Mouse (Mus musculus) heart, adult 2 months (tissue): Measurements from ENCODE around the gene Rho. TPM values are rescaled to one million over a fixed set of nuclear protein-coding genes. Genes with fewer than 3 reads are reported as not detected.

Source experiments
- DNase-seq, 2 experiments: peaks; one replicate each; pipeline ENCODE4 v3.0.0; 2021
- H3K27ac ChIP-seq: fragments of 200-600 bp; 2 replicates; pipeline ENCODE4 v1.8.1; 2022
- H3K27me3 ChIP-seq: fragments of 200-500 bp; 2 replicates; pipeline ENCODE4 v1.6.1; 2012; ENCODE audit warnings: mild to moderate bottlenecking, low read length, inconsistent platforms, mixed read lengths; ENCODE audit not compliant: control insufficient read depth, insufficient read depth
- H3K36me3 ChIP-seq: fragments of 200-500 bp; 2 replicates; pipeline ENCODE4 v1.6.1; 2012; ENCODE audit warnings: low read length, inconsistent platforms; ENCODE audit not compliant: control insufficient read depth, insufficient read depth
- H3K4me1 ChIP-seq: fragments of 200-500 bp; 2 replicates; pipeline ENCODE4 v1.6.1; 2011; ENCODE audit warnings: low read length; ENCODE audit not compliant: control insufficient read depth, insufficient read depth
- H3K4me3 ChIP-seq: fragments of 200-600 bp; 2 replicates; pipeline ENCODE4 v1.8.1; 2022
- H3K79me2 ChIP-seq: fragments of 200-500 bp; replicated peaks from 2 replicates; pipeline ENCODE4 v1.6.1; 2012; ENCODE audit warnings: mild to moderate bottlenecking, inconsistent platforms, low read length, moderate library complexity, mixed read lengths; ENCODE audit not compliant: control insufficient read depth, insufficient read depth
- H3K9ac ChIP-seq: fragments of 200-500 bp; 2 replicates; pipeline ENCODE4 v1.6.1; 2012; ENCODE audit warnings: low read depth, mild to moderate bottlenecking, control low read depth, inconsistent platforms, low read length, mixed read lengths
- CTCF ChIP-seq: fragments of 200-600 bp; IDR thresholded peaks from 2 replicates; pipeline ENCODE4 v1.8.1; 2022; ENCODE audit warnings: antibody characterized with exemption, mild to moderate bottlenecking, moderate library complexity
- EP300 ChIP-seq: fragments of 200-500 bp; IDR thresholded peaks from 2 replicates; pipeline ENCODE4 v1.6.1; 2011; ENCODE audit warnings: low read depth, low read length, control low read depth; ENCODE audit not compliant: insufficient read depth
- POLR2A ChIP-seq: fragments of 200-500 bp; IDR thresholded peaks from 2 replicates; pipeline ENCODE4 v1.6.1; 2011; ENCODE audit warnings: mild to moderate bottlenecking, low read depth, low read length, control low read depth; ENCODE audit not compliant: insufficient read depth
- WGBS: fragments of 180-500 bp; shearing (Covaris S2); methylation state at CpG from one replicate; pipeline ENCODE4 v1.1.7; 2018; 5-methylcytosine and 5-hydroxymethylcytosine counted together
- intact Hi-C: fragments of 180-260 bp; cut with DNase I; formaldehyde crosslinking; loops from one replicate; pipeline ENCODE4 v1.15.1; 2025
- polyA plus RNA-seq: library from polyadenylated mRNA; depleted of rRNA; stranded (reverse); fragments of >200 nt; gene quantifications from 2 replicates; pipeline ENCODE4 v1.2.3, GENCODE M21; 2012
- total RNA-seq, 2 experiments: library from RNA; stranded (reverse); gene quantifications; 2 replicates each; pipeline ENCODE4 v1.2.3; 2021

Rho gene
- total and polyA plus RNA-seq, 3 experiments = 0.23 to 1.3 TPM; not detected in 1

DNA sequence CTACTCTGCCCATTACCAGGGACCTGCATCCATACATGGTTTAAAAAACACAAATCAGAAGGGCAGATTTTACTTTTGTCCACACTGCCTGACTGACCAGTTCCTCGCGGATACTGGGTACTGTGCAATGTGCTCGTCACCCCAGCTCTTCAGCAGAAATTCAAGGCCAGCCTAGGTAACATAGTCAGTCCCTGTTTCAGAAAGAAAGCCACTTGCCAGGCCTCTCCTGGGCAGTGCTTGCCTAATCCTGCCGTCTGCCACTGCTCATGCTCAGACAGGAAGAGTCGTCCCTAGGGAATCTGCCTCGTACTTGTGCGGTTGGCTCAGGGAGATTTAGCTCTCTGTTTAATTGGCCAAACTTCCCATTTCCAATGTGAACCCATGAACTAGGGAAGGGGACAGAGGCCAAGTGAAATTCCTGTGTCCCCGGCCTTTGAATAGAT lies 30.0 kb upstream of the Rho start:
- H3K9ac ChIP-seq = no peak overlapping the region
- H3K27ac ChIP-seq = peak overlapping the region; percentile 94
- H3K27me3 ChIP-seq = no peaks in the 10 kb centered on the region
- no peaks in the 10 kb centered on the region for H3K79me2 ChIP-seq
- H3K36me3 ChIP-seq = no peaks in the 10 kb centered on the region; the same call in 1 of the 2 replicates
- DNase-seq = peak; percentile 65 to 79
- TF ChIP-seq EP300 (0 out of 2 replicates have a peak, but pooled peaks have one; percentile 29), POLR2A (no peak)
- H3K4me3 ChIP-seq = no peak overlapping the region; the same call in 1 of the 2 replicates
- intact Hi-C loops = loop anchor here (1.0 to 5.0 kb wide), 3 partner anchors 61 to 227 kb away; no protein-coding TSS in a partner anchor
- H3K4me1 ChIP-seq = peaks cover 38% of the 10 kb centered on the region
- WGBS = 47% methylated on average over 8 of the region's 8 CpGs

DNA sequence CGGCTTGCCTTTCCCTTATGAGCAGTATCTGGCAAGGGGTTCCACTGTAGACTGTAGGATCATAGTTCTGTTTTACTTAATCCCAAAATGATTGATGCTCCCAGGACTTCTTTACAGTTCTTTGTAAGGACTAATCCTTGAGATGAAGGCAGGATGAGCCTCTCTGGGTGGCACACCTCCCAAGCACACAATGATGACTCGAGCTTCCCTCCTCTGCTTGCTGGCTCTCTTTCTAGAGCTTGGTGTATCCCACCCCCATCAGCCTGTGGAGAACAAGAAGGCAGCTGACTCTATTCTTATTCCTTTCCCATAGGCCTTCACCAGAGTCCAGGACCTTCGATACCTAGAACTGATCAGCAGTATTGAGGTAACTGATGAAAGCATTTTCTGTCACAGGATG lies 29.0 kb upstream of the Rho start:
- no peak for DNase-seq
- peak overlapping the region; percentile 94 for H3K27ac ChIP-seq
- 61% methylated on average over 3 of the region's 3 CpGs for WGBS
- H3K79me2 ChIP-seq = no peaks in the 10 kb centered on the region
- H3K27me3 ChIP-seq = no peaks in the 10 kb centered on the region
- no peak overlapping the region for H3K9ac ChIP-seq
- H3K4me3 ChIP-seq = no peak overlapping the region
- peaks cover 40% of the 10 kb centered on the region for H3K4me1 ChIP-seq
- H3K36me3 ChIP-seq = no peaks in the 10 kb centered on the region; the same call in 1 of the 2 replicates
- intact Hi-C loops = loop anchor here (5.0 kb wide), 1 partner anchor 60 kb away; no protein-coding TSS in a partner anchor
- TF ChIP-seq POLR2A = no peak
- no peak for TF ChIP-seq CTCF
- no peak for TF ChIP-seq EP300

DNA sequence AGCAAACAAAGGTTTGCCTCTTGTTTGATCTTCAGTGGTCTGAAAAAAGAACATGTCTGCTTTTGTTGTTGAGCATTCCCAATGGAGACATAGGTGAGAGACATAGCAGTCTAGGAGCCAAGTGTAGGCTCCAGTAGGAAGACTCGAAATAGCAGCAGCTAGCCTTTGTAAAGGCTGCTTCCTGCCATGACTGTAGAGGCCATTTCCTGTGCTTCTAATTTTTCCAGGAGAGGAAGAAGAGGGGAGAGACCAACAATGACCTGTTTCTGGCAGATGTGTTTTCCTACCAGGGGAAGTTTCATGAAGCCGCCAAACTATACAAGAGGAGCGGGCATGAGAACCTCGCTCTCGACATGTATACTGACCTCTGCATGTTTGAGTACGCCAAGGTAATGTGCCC lies 26.0 kb upstream of the Rho start:
- H3K4me1 ChIP-seq = peaks cover 49% of the 10 kb centered on the region
- H3K9ac ChIP-seq = no peak overlapping the region
- DNase-seq = peak in 1 of 2 experiments; percentile 60
- WGBS = 59% methylated on average over 6 of the region's 6 CpGs
- H3K4me3 ChIP-seq = no peak overlapping the region
- peak overlapping the region; percentile 85 for H3K27ac ChIP-seq
- H3K36me3 ChIP-seq = no peaks in the 10 kb centered on the region; the same call in none of the 2 replicates
- no peaks in the 10 kb centered on the region for H3K27me3 ChIP-seq
- no peaks in the 10 kb centered on the region for H3K79me2 ChIP-seq
- TF ChIP-seq CTCF = no peak
- TF ChIP-seq EP300 = peak; percentile 77; the same call in 1 of the 2 replicates
- peak; percentile 13; the same call in 1 of the 2 replicates for TF ChIP-seq POLR2A
- intact Hi-C loops = no loop called here

- H3K4me1 ChIP-seq = peaks cover 50% of the 10 kb centered on the region
- TF ChIP-seq EP300 (no peak), POLR2A (no peak)
- H3K27me3 ChIP-seq = no peaks in the 10 kb centered on the region
- H3K79me2 ChIP-seq = no peaks in the 10 kb centered on the region
- no peak overlapping the region for H3K4me3 ChIP-seq
- WGBS = 55% methylated on average over 1 of the region's 1 CpGs
- intact Hi-C loops = no loop called here
- no peak overlapping the region for H3K9ac ChIP-seq
- DNase-seq = no peak
- no peaks in the 10 kb centered on the region; the same call in 1 of the 2 replicates for H3K36me3 ChIP-seq
- H3K27ac ChIP-seq = peak overlapping the region; percentile 85
Measured at GRCm38 (mm10) chr6:115906455-115906854, 25.1 kb upstream of the Rho start.

GRCm38 (mm10) chr6:115906871-115907270 lies 24.7 kb upstream of the Rho start:
- 43% methylated on average over 2 of the region's 2 CpGs for WGBS
- no peaks in the 10 kb centered on the region; the same call in 1 of the 2 replicates for H3K36me3 ChIP-seq
- H3K4me3 ChIP-seq = no peak overlapping the region
- peak overlapping the region; percentile 85 for H3K27ac ChIP-seq
- no peaks in the 10 kb centered on the region for H3K27me3 ChIP-seq
- intact Hi-C loops = no loop called here
- H3K79me2 ChIP-seq = no peaks in the 10 kb centered on the region
- no peak overlapping the region for H3K9ac ChIP-seq
- TF ChIP-seq CTCF = no peak
- TF ChIP-seq POLR2A = no peak
- TF ChIP-seq EP300 = no peak
- H3K4me1 ChIP-seq = peaks cover 50% of the 10 kb centered on the region
- DNase-seq = no peak

DNA sequence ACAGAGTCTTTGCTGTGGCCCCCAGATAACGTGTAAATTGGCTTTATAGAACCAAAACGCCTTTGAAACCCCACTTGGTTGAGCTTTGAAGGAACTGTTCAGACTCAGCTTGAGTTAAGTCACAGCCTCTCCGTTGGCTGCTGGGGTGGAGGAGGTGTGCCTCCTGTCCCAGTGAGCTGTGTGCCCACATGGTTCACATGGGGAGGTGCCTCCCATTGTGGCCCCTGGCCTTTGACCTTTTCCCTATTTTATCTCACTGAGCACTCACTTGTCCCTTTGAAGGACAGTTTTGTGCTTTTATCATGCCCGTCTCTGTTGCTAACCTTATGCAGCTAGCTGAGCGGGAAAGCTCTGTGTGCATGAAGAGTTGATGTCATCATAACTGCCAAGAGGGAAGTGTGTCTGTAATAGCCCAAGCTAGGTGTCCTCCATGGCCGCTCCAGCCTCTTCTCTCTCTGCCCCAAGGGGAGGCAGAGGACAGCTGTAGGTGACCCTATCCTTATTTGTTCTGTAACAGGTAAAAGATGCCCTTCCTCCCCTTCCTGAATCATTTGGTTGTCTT lies 23.0 kb upstream of the Rho start:
- no peak overlapping the region for H3K9ac ChIP-seq
- no peaks in the 10 kb centered on the region; the same call in 1 of the 2 replicates for H3K36me3 ChIP-seq
- TF ChIP-seq POLR2A = no peak
- no peak for TF ChIP-seq CTCF
- TF ChIP-seq EP300 = no peak
- peaks cover 46% of the 10 kb centered on the region for H3K4me1 ChIP-seq
- H3K27me3 ChIP-seq = no peaks in the 10 kb centered on the region
- intact Hi-C loops = no loop called here
- peak overlapping the region; percentile 66 for H3K27ac ChIP-seq
- 62% methylated on average over 6 of the region's 6 CpGs for WGBS
- no peak overlapping the region for H3K4me3 ChIP-seq
- DNase-seq = no peak
- no peaks in the 10 kb centered on the region for H3K79me2 ChIP-seq
